Mouse (Mus musculus) ES-Bruce4 (cell line): ENCODE measurements around the gene Vstm4.

Source experiments
- CTCF ChIP-seq: IDR thresholded peaks from one replicate; pipeline ENCODE4 v1.8.1; 2011; ENCODE audit warnings: low read depth, low read length
- EP300 ChIP-seq: IDR thresholded peaks from 2 replicates; pipeline ENCODE4 v1.6.1; 2011; ENCODE audit warnings: low read depth, low read length; ENCODE audit not compliant: insufficient read depth
- POLR2A ChIP-seq: IDR thresholded peaks from one replicate; pipeline ENCODE4 v1.8.1; 2011; ENCODE audit warnings: low read length; ENCODE audit not compliant: insufficient read depth

DNA sequence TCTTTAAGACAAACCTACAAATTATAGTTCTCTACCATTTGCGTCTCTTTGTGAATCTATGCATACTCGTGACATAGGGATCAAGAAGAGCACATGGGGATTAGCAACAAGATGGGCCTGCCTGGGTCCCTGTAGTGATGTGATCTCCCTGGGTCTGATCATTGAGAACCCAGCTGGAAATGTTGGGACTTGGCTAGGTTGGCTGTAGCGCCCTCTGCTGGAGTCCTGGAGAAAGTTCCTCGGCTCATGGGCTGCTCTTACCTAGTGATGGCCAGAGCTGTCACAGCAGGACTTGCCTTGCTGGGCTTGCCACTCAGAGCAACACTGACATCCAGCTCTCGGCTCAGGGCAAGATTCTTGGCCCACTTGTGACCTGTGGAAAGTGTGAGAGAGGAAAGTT lies 103.9 kb downstream of the Vstm4 start:
- TF ChIP-seq POLR2A (no peak), EP300 (no peak), CTCF (peak; percentile 78)
